Mouse (Mus musculus) E14TG2a.4 (cell line): Measurements from ENCODE around the gene Fxyd3.

Experiments used
- H3K27me3 ChIP-seq: 2 replicates; pipeline ENCODE4 v1.6.1; 2014; ENCODE audit warnings: low read length, control low read depth; ENCODE audit not compliant: insufficient read depth
- H3K36me3 ChIP-seq: 2 replicates; pipeline ENCODE4 v1.6.1; 2014; ENCODE audit warnings: low read length, control low read depth; ENCODE audit not compliant: insufficient read depth
- H3K4me1 ChIP-seq: replicated peaks from 2 replicates; pipeline ENCODE4 v1.6.1; 2014; ENCODE audit warnings: low read depth, low read length, control low read depth
- H3K4me3 ChIP-seq: replicated peaks from 2 replicates; pipeline ENCODE4 v1.5.1; 2014; ENCODE audit warnings: mild to moderate bottlenecking, low read length
- H3K9me3 ChIP-seq: 2 replicates; pipeline ENCODE4 v1.6.1; 2014; ENCODE audit warnings: low read length, control low read depth
- CTCF ChIP-seq: conservative IDR thresholded peaks from 2 replicates; pipeline ENCODE4 v1.5.1; 2014; ENCODE audit warnings: low read length
- NANOG ChIP-seq: IDR thresholded peaks from 2 replicates; pipeline ENCODE4 v1.6.1; 2014; ENCODE audit warnings: borderline replicate concordance, low read length, mixed read lengths
- POU5F1 ChIP-seq: IDR thresholded peaks from 2 replicates; pipeline ENCODE4 v1.6.1; 2014; ENCODE audit warnings: low read length, borderline replicate concordance

Fxyd3 gene

DNA sequence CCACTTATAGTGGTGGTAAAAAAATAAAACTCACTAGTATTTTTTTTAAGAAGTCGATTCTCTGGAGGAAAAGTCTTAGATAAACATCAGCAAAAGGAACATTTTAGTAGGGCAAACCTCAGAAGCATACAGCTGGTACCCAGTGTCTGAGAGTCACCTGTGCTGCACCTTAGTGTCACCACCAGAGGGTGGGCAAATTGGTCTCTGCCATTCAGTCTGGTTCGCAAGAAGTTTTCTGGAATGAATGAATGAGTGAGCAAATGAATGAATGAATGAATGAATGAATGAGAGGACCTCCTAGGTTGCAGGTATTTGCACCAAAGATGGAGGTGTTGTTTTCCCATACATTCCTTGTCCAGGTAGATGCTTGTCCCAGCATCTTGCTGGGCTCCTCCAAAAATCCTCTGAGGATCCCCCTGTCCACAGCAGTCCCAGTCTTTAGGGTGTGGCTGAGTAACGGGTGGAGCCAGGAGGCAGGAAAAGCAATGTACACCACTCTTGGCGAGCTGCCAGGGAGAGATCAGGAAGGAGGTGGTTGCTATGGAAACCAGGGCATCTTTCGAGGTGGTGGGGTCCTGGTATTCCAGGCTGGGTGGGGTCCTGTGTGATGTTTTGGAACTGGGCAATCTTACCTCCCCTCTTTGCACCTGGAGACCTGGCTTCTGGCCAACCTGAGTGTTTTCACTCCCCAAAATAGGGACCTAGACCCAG, 27.2 kb downstream of the Fxyd3 start:
- Histone ChIP-seq H3K36me3 (no peaks in the 10 kb centered on the region), H3K27me3 (peaks cover 95% of the 10 kb centered on the region), H3K9me3 (no peaks in the 10 kb centered on the region), H3K4me3 (peak overlapping the region; percentile 41; the same call in 1 of the 2 replicates), H3K4me1 (peaks cover 49% of the 10 kb centered on the region)
- TF ChIP-seq NANOG = no peak
- TF ChIP-seq POU5F1 = no peak
- TF ChIP-seq CTCF = no peak

GRCm38 (mm10) chr7:31042431-31042910, 34.0 kb downstream of the Fxyd3 start, which contains the start of gene Fxyd5:
Fxyd5 (minus strand) TSS chr7:31042481.
- Histone ChIP-seq H3K27me3 (peaks cover 78% of the 10 kb centered on the region), H3K4me3 (peak within 1 kb of the TSS; percentile 68), H3K36me3 (no peaks in the 10 kb centered on the region), H3K4me1 (peaks cover 35% of the 10 kb centered on the region), H3K9me3 (no peaks in the 10 kb centered on the region)
- TF ChIP-seq CTCF (no peak), NANOG (no peak), POU5F1 (no peak)

GRCm38 (mm10) chr7:31041662-31042315, 34.7 kb downstream of the Fxyd3 start:
- peak overlapping the region; percentile 68 for H3K4me3 ChIP-seq
- TF ChIP-seq POU5F1 (no peak), CTCF (no peak), NANOG (no peak)
- H3K27me3 ChIP-seq = peaks cover 72% of the 10 kb centered on the region
- H3K4me1 ChIP-seq = peaks cover 35% of the 10 kb centered on the region
- no peaks in the 10 kb centered on the region for H3K36me3 ChIP-seq
- no peaks in the 10 kb centered on the region for H3K9me3 ChIP-seq

DNA sequence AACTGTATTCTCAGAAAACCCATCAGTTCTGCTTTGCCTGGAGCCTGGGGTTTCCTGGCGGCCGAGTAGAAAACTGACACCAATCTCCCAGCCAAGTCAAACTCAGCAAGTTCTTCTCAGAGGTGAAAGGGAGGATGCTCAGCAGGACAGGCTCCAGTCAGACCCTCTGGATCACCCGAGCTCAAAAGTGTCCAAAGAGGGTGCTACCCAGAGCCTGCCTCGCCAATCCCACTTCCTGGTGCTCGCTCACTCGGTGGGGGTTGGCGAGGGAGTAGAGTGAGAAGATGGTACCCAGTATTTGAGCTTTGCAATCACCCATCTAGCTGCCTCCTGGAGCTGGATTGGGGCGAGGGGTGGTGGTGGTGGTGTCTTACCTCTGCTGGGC, 35.5 kb downstream of the Fxyd3 start:
- H3K27me3 ChIP-seq = peaks cover 64% of the 10 kb centered on the region
- H3K36me3 ChIP-seq = no peaks in the 10 kb centered on the region
- H3K9me3 ChIP-seq = no peaks in the 10 kb centered on the region
- peaks cover 39% of the 10 kb centered on the region for H3K4me1 ChIP-seq
- TF ChIP-seq CTCF = no peak
- TF ChIP-seq NANOG = no peak
- no peak for TF ChIP-seq POU5F1
- peak overlapping the region; percentile 68 for H3K4me3 ChIP-seq

DNA sequence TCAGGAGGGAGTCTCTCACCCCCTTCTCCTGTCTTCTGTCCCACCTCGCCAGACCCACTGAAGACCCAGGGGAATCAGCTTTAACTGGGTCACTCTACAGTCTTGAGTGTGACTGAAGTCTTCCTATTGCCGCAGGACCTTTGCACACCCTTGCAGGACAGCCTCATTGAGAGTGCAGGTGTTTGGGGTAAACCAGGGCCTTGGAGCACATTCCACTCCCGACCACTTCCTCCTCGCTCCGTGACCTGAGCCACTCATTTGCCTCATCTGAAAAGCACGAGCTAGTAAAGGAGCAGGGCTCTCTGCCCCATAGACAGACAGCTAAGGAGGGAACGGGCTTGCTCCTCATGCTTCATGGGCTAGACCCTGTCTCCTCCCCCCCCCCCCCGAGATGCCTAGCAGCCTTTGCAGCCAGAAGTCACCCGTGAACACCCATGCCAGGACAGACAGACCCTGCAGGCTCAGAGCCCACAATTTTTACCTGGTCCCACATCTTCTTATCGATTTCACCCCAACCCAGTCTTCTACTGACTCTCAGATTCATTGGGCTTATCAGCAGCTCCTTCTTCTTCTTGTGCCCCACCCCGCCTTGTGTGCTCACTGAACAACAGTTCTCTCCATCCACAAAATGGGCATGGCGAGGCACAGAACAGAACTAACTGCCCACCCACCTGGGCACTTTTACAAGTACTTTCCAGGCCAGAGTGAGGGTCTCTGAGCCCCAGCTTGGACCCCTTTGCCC, 36.1 kb downstream of the Fxyd3 start:
- TF ChIP-seq NANOG (no peak), POU5F1 (no peak), CTCF (no peak)
- Histone ChIP-seq H3K27me3 (peaks cover 61% of the 10 kb centered on the region), H3K4me3 (no peak overlapping the region)

DNA sequence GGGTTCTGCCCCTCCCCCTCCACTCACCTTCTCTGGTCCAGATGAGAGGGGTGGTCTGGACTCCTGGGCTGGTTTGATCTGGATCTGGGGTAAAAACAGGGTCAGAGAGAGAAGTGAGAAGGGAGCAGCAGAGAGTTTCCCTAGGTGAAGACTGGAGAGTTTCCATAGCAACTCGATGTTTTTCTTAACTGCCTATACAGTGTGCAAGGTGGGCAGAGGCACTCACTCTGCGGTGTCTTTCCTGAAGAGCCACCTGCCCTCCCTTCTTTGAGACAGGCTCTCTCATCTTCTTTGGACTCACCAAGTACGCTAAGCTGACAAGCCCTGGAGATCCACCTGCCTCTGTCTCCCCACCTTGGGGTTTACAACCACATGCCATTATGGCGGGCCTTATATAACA, 37.5 kb downstream of the Fxyd3 start:
- TF ChIP-seq POU5F1 (no peak), CTCF (no peak), NANOG (no peak)
- H3K9me3 ChIP-seq = no peaks in the 10 kb centered on the region
- H3K36me3 ChIP-seq = no peaks in the 10 kb centered on the region
- H3K27me3 ChIP-seq = peaks cover 47% of the 10 kb centered on the region
- no peak overlapping the region for H3K4me3 ChIP-seq
- H3K4me1 ChIP-seq = peaks cover 46% of the 10 kb centered on the region

More for the DNA sequence above, 36.1 kb downstream of the Fxyd3 start:
- Histone ChIP-seq H3K36me3 (no peaks in the 10 kb centered on the region), H3K9me3 (no peaks in the 10 kb centered on the region), H3K4me1 (peaks cover 39% of the 10 kb centered on the region)

DNA sequence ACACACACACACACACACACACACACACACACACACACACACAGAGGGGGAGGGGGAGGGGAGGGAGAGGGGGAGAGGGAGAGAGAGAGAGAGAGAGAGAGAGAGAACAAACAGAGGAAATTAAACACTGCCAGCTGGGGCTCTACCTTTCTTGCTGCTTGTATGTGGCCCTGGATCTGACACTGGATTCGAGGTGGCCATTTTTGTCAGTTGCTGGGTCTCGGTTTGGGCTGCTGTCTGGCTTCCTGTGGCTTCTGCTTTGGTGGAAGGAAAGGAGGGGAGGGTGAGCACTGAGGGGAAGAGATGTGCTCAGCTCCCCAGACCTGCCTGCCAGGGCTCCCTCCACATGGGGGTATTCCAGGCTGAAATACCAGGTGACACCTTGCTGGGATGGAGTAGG, 38.8 kb downstream of the Fxyd3 start:
- TF ChIP-seq CTCF (no peak), POU5F1 (no peak), NANOG (no peak)
- Histone ChIP-seq H3K36me3 (no peaks in the 10 kb centered on the region), H3K4me3 (no peak overlapping the region), H3K27me3 (peaks cover 33% of the 10 kb centered on the region), H3K9me3 (no peaks in the 10 kb centered on the region), H3K4me1 (peaks cover 50% of the 10 kb centered on the region)

DNA sequence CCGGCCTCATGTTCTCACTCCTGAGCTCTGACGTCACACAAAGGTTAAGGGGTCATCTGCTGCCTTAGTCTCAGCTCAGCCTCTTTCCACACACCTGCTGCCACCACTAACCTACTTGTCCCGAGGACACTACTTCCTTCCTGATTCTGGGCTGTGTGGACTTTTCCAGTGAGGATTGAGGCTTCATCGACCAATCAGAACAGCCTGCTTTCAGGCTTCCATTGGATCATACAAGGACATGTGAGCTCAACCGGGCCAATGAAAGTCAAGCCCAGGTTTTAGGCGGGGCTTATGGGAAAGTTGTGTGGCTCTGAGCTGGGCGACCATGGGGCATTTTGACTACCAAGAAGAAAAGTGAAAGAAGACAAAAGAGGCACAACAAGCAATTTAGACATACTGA, 39.6 kb downstream of the Fxyd3 start:
- Histone ChIP-seq H3K9me3 (no peaks in the 10 kb centered on the region), H3K4me1 (peaks cover 50% of the 10 kb centered on the region), H3K36me3 (no peaks in the 10 kb centered on the region), H3K27me3 (peaks cover 26% of the 10 kb centered on the region), H3K4me3 (peak overlapping the region; percentile 20; the same call in 1 of the 2 replicates)
- no peak for TF ChIP-seq NANOG
- no peak for TF ChIP-seq CTCF
- TF ChIP-seq POU5F1 = no peak
